Mouse (Mus musculus) forebrain, postnatal 0 days (tissue): Measurements from ENCODE around the gene Tirap. TPM values are rescaled to one million over a fixed set of nuclear protein-coding genes. Genes with fewer than 3 reads are reported as not detected.
A peak's percentile ranks its signal among the peaks of the same experiment; 100 is the strongest.

ENCODE experiments used
- ATAC-seq: fragments of 200-750 bp; cut with Nextera tagmentation; 2 replicates; pipeline ENCODE4 v1.8.0; 2017; ENCODE audit warnings: mild to moderate bottlenecking, moderate library complexity
- DNase-seq: peaks from one replicate; pipeline ENCODE4 v3.0.0-alpha.2; 2015
- H3K27ac ChIP-seq: fragments of 300-500 bp; sonication (generic); 2 replicates; pipeline ENCODE4 v1.5.1; 2014; ENCODE audit warnings: low read depth, mild to moderate bottlenecking, antibody characterized with exemption, low read length, moderate library complexity, mixed read lengths
- H3K27me3 ChIP-seq: fragments of 300-500 bp; sonication (generic); 2 replicates; pipeline ENCODE4 v1.6.1; 2014; ENCODE audit warnings: mild to moderate bottlenecking, low read length, mixed read lengths; ENCODE audit not compliant: insufficient read depth
- H3K36me3 ChIP-seq: fragments of 300-500 bp; sonication (generic); 2 replicates; pipeline ENCODE4 v1.6.1; 2014; ENCODE audit warnings: mild to moderate bottlenecking, moderate library complexity; ENCODE audit not compliant: insufficient read depth
- H3K4me1 ChIP-seq: fragments of 300-500 bp; sonication (generic); 2 replicates; pipeline ENCODE4 v1.6.1; 2014; ENCODE audit warnings: antibody characterized with exemption; ENCODE audit not compliant: insufficient read depth
- H3K4me2 ChIP-seq: fragments of 300-500 bp; sonication (generic); 2 replicates; pipeline ENCODE4 v1.6.1; 2014; ENCODE audit warnings: low read depth, mild to moderate bottlenecking, moderate library complexity
- H3K4me3 ChIP-seq: fragments of 300-500 bp; sonication (generic); 2 replicates; pipeline ENCODE4 v1.5.1; 2014; ENCODE audit warnings: low read depth, low read length, mixed read lengths
- H3K9ac ChIP-seq: fragments of 300-500 bp; sonication (generic); 2 replicates; pipeline ENCODE4 v1.6.1; 2014; ENCODE audit warnings: mild to moderate bottlenecking
- H3K9me3 ChIP-seq: fragments of 300-500 bp; sonication (generic); 2 replicates; pipeline ENCODE4 v1.6.1; 2016; ENCODE audit warnings: low read length
- CTCF ChIP-seq: sonication (generic); IDR thresholded peaks from 2 replicates; pipeline ENCODE4 v1.5.1; 2016; ENCODE audit warnings: antibody characterized with exemption, control low read depth, low read depth
- WGBS: fragments of 180-500 bp; shearing (Covaris S2); extraction: QIAGEN DNeasy Blood & Tissue Kit; methylation state at CpG from one replicate; pipeline ENCODE4 v1.1.7; 2014; 5-methylcytosine and 5-hydroxymethylcytosine counted together
- polyA plus RNA-seq: library from polyadenylated mRNA; unstranded; fragments of >200 nt; fragmentation: Nextera tagmentation; extraction: Ambion mirVana; gene quantifications from 2 replicates; pipeline ENCODE4 v1.2.1, GENCODE M21; 2015
- total RNA-seq: library from RNA; depleted of rRNA; stranded (reverse); fragments of >200 nt; gene quantifications from 2 replicates; pipeline ENCODE4 v1.2.3, GENCODE M21; 2014

Gene Tirap
- total and polyA plus RNA-seq, 2 experiments from 2014 or later = 2.0 to 2.1 TPM

DNA sequence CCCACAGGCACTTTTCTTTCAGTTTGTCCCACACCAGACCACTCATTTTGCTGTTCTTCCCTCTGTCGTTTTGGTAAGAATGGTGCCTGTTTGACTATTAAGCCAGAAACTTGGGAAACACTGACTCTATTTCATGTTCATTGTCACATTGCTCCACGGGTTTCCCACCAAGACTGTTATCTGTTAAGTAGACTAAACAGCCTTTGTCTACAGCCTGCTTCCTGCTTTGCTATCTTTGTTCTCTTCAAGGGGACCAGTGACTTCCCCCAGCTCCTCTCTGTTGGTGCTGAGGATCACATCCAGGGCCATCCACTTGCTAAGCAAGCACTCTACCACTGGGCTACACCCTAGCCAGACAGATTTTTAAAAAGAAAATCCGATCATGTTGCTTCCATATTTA lies 3.4 kb upstream of the Tirap start:
- no peak overlapping the region for H3K27ac ChIP-seq
- peaks cover 30% of the 10 kb centered on the region for H3K36me3 ChIP-seq
- DNase-seq (no peak), ATAC-seq (no peak)
- H3K4me3 ChIP-seq = no peak overlapping the region
- no peaks in the 10 kb centered on the region for H3K27me3 ChIP-seq
- no peaks in the 10 kb centered on the region for H3K9me3 ChIP-seq
- H3K9ac ChIP-seq = no peak overlapping the region
- TF ChIP-seq CTCF = no peak
- H3K4me2 ChIP-seq = no peak overlapping the region
- H3K4me1 ChIP-seq = peaks cover 9% of the 10 kb centered on the region
- WGBS = 78% methylated on average over 3 of the region's 3 CpGs

GRCm38 (mm10) chr9:35200529-35201060 lies 504 bp upstream of the Tirap start:
- WGBS = 60% methylated on average over 9 of the region's 9 CpGs
- peak; percentile 14; the same call in 1 of the 2 replicates for ATAC-seq
- H3K27ac ChIP-seq = no peak overlapping the region
- no peaks in the 10 kb centered on the region for H3K27me3 ChIP-seq
- H3K9ac ChIP-seq = no peak overlapping the region
- no peak overlapping the region for H3K4me3 ChIP-seq
- H3K4me1 ChIP-seq = peaks cover 9% of the 10 kb centered on the region
- peak; percentile 10 for DNase-seq
- H3K9me3 ChIP-seq = no peaks in the 10 kb centered on the region
- H3K36me3 ChIP-seq = peaks cover 13% of the 10 kb centered on the region
- H3K4me2 ChIP-seq = peak overlapping the region; percentile 93
- no peak for TF ChIP-seq CTCF

DNA sequence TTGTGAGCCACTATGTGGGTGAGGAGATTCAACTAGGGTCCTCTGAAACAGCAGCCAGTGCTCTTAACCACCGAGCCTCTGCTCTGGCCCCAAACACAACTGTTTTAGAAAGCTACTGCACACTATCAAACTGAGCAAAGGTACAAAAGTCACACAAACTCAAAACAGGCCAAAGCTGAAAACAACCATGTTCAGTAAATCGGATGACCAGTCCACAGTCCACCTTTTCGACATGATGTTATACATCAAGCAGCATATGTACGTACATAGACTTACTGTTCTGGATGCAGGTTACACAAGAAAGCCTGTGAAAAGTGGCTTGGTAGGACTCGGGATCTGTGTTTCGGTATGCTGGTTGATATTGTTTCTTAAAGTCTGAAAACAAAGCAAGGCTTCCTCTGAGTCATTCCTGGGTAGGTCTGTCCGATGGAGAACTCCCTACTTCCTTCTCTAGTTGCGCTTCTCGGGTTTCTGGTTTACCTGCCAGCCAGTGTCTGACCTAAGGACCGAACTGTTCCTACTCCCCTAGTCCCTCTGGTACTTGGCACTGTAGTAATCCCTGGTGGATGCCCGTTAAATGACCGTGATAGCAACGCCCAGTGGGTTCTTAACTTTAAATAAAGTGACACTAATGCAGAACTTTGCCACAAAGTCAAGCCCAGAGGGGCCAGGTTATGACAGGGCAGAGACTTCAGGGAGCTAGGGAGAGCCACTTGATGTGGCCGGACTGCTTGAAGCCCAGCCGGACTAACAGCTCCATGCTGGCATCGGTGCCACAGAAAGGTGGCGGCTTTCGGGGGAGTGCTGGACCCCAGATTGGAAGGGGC lies 933 bp downstream of the Tirap start:
- ATAC-seq = peak; percentile 50
- no peak for TF ChIP-seq CTCF
- Histone ChIP-seq H3K9me3 (no peaks in the 10 kb centered on the region), H3K9ac (peak overlapping the region; percentile 53), H3K27me3 (no peaks in the 10 kb centered on the region), H3K36me3 (no peaks in the 10 kb centered on the region), H3K4me3 (peak overlapping the region; percentile 50), H3K27ac (no peak overlapping the region), H3K4me2 (peak overlapping the region; percentile 93), H3K4me1 (peaks cover 9% of the 10 kb centered on the region)
- 25% methylated on average over 18 of the region's 18 CpGs for WGBS
- peak; percentile 10 for DNase-seq

DNA sequence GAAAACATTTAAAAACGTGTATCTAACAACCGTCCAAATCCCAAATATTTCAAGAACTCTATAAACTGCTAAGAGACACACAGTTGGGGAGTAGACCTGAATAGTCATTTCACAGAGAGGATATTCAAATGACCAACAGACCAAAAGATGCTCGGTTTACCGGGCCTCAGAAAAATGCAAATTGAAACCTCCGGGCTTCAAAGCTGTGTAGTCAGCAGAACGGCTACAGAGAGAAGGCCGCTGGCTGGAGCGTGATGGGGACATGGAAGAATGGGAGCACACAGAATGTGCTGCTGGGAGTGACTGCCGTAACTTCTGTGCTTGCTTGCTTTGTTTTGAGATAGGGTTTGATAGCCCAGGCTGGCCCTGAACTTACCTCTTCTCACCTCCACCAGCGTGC lies 1.7 kb downstream of the Tirap start:
- H3K27ac ChIP-seq = no peak overlapping the region
- no peaks in the 10 kb centered on the region for H3K27me3 ChIP-seq
- DNase-seq (no peak), ATAC-seq (no peak)
- H3K4me3 ChIP-seq = no peak overlapping the region
- no peaks in the 10 kb centered on the region for H3K36me3 ChIP-seq
- no peak for TF ChIP-seq CTCF
- WGBS = 76% methylated on average over 10 of the region's 10 CpGs
- H3K4me2 ChIP-seq = no peak overlapping the region
- peaks cover 9% of the 10 kb centered on the region for H3K4me1 ChIP-seq
- no peak overlapping the region for H3K9ac ChIP-seq
- H3K9me3 ChIP-seq = no peaks in the 10 kb centered on the region

DNA sequence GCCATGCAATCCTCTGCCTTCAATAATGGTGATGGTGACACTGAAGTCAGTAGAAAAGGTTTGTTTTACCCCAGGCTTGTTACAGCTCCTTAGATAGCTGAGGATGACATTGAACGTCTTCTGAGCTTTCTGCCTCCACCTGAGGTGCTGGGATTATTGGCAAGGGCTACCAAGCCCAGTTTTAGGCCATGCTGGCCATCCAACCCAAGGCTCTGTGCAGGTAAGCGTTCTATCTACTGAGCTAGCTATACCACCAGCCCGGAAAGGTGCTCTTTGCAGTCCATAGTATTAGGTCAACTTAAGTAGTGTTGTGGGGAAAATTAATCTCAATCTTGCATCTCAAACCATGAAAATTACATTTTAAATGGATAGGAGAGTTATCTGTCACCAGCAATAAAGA lies 2.5 kb downstream of the Tirap start:
- Histone ChIP-seq H3K27ac (no peak overlapping the region), H3K27me3 (no peaks in the 10 kb centered on the region), H3K9me3 (no peaks in the 10 kb centered on the region), H3K4me2 (no peak overlapping the region), H3K4me3 (no peak overlapping the region), H3K4me1 (peaks cover 9% of the 10 kb centered on the region), H3K9ac (no peak overlapping the region), H3K36me3 (no peaks in the 10 kb centered on the region)
- 90% methylated on average over 3 of the region's 3 CpGs for WGBS
- ATAC-seq = no peak
- no peak for TF ChIP-seq CTCF
- no peak for DNase-seq

GRCm38 (mm10) chr9:35194048-35194447 lies 6.0 kb downstream of the Tirap start:
- WGBS = 97% methylated on average over 3 of the region's 3 CpGs

DNA sequence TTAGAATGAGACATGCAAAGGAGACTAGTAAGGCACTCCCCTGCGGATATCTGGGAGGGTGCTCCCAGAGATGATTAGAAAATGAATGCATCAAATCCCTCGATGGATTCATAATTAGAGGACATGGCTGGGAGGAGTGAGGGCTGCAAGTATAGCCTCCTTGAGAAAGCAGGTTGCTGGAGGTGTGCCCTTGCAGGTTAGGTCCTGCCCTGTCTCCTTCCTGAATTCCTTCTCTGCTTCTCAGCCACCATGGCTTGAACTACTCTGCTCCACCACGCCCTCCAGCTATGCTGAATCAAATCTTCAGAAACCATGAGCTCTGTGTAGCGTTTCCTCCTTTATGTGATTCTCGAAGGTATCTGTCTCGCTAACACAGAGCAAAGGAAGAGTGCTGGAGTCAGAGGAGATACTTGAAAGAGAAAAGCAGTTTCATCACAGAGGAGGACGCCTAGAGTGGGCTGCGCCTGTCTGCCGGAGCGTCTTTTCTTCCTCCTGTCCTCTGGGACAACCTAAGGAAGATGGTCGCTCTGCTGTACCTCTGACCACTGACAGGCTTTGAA lies 7.0 kb downstream of the Tirap start:
- no peak for TF ChIP-seq CTCF
- Histone ChIP-seq H3K9ac (no peak overlapping the region), H3K4me2 (no peak overlapping the region), H3K4me3 (no peak overlapping the region), H3K4me1 (no peaks in the 10 kb centered on the region), H3K9me3 (no peaks in the 10 kb centered on the region), H3K27ac (no peak overlapping the region), H3K36me3 (no peaks in the 10 kb centered on the region), H3K27me3 (no peaks in the 10 kb centered on the region)
- ATAC-seq (peak; percentile 25), DNase-seq (no peak)
- 74% methylated on average over 11 of the region's 11 CpGs for WGBS

More at GRCm38 (mm10) chr9:35194048-35194447, 6.0 kb downstream of the Tirap start:
- Histone ChIP-seq H3K4me1 (no peaks in the 10 kb centered on the region), H3K9ac (no peak overlapping the region), H3K4me2 (no peak overlapping the region), H3K27ac (no peak overlapping the region), H3K9me3 (no peaks in the 10 kb centered on the region), H3K27me3 (no peaks in the 10 kb centered on the region), H3K36me3 (no peaks in the 10 kb centered on the region), H3K4me3 (no peak overlapping the region)
- DNase-seq (no peak), ATAC-seq (no peak)
- TF ChIP-seq CTCF = no peak
